Mouse (Mus musculus) forebrain, embryonic 13.5 days (tissue): ENCODE results near the gene Urb2. TPM values are rescaled to one million over a fixed set of nuclear protein-coding genes. Genes with fewer than 3 reads are reported as not detected.
"Not testable (repeated sequence)": the region's sequence is repeated elsewhere in the genome, so short reads cannot be mapped to it uniquely, and the experiment has no call there.

Experiments used
- ATAC-seq: fragments of 200-750 bp; cut with Nextera tagmentation; 2 replicates; pipeline ENCODE4 v1.8.0; 2017
- H3K27ac ChIP-seq: fragments of 300-500 bp; sonication (generic); 2 replicates; pipeline ENCODE4 v1.5.1; 2015; ENCODE audit warnings: inconsistent platforms, mild to moderate bottlenecking, moderate library complexity
- H3K27me3 ChIP-seq: fragments of 300-500 bp; sonication (generic); 2 replicates; pipeline ENCODE4 v1.6.1; 2015; ENCODE audit warnings: mild to moderate bottlenecking, inconsistent platforms
- H3K36me3 ChIP-seq: fragments of 300-500 bp; sonication (generic); 2 replicates; pipeline ENCODE4 v1.6.1; 2015; ENCODE audit warnings: mild to moderate bottlenecking, inconsistent platforms; ENCODE audit not compliant: poor library complexity, severe bottlenecking
- H3K4me1 ChIP-seq: fragments of 300-500 bp; sonication (generic); 2 replicates; pipeline ENCODE4 v1.6.1; 2015; ENCODE audit warnings: inconsistent platforms
- H3K4me2 ChIP-seq: fragments of 300-500 bp; sonication (generic); 2 replicates; pipeline ENCODE4 v1.6.1; 2015; ENCODE audit warnings: inconsistent platforms, mild to moderate bottlenecking, moderate library complexity
- H3K4me3 ChIP-seq: fragments of 300-500 bp; sonication (generic); 2 replicates; pipeline ENCODE4 v1.5.1; 2015; ENCODE audit warnings: mild to moderate bottlenecking, inconsistent platforms
- H3K9ac ChIP-seq: fragments of 300-500 bp; sonication (generic); 2 replicates; pipeline ENCODE4 v1.6.1; 2015; ENCODE audit warnings: mild to moderate bottlenecking, inconsistent platforms
- H3K9me3 ChIP-seq: fragments of 300-500 bp; sonication (generic); replicated peaks from 2 replicates; pipeline ENCODE4 v1.6.1; 2016; ENCODE audit warnings: inconsistent platforms
- WGBS: fragments of 180-500 bp; shearing (Covaris S2); methylation state at CpG from one replicate; pipeline ENCODE4 v1.1.7; 2015; 5-methylcytosine and 5-hydroxymethylcytosine counted together
- polyA plus RNA-seq: library from polyadenylated mRNA; unstranded; fragments of >200 nt; fragmentation: Nextera tagmentation; extraction: Ambion mirVana; gene quantifications from 2 replicates; pipeline ENCODE4 v1.2.1, GENCODE M21; 2015

The Urb2 gene
- polyA plus RNA-seq, 1 experiment from 2014 or later = 3.2 TPM

GRCm38 (mm10) chr8:124020439-124021236 is 670 bp upstream of the Urb2 start:
- H3K4me1 ChIP-seq = peaks cover 40% of the 10 kb centered on the region
- 2% methylated on average over 38 of the region's 87 CpGs for WGBS
- no peaks in the 10 kb centered on the region for H3K9me3 ChIP-seq
- peaks cover 16% of the 10 kb centered on the region for H3K36me3 ChIP-seq
- peak overlapping the region; percentile 81 for H3K9ac ChIP-seq
- peak overlapping the region; percentile 86 for H3K4me3 ChIP-seq
- H3K27me3 ChIP-seq = no peaks in the 10 kb centered on the region
- H3K27ac ChIP-seq = peak overlapping the region; percentile 87
- H3K4me2 ChIP-seq = peak overlapping the region; percentile 75
- ATAC-seq = peak; percentile 83

- ATAC-seq, H3K9ac ChIP-seq, H3K4me2 ChIP-seq, H3K27me3 ChIP-seq, H3K27ac ChIP-seq, H3K9me3 ChIP-seq, H3K4me3 ChIP-seq: not testable (repeated sequence)
- peaks cover 20% of the 10 kb centered on the region for H3K4me1 ChIP-seq
- WGBS = 79% methylated on average over 2 of the region's 2 CpGs
- H3K36me3 ChIP-seq = peaks cover 68% of the 10 kb centered on the region
Observed at GRCm38 (mm10) chr8:124026265-124026664, 5.0 kb downstream of the Urb2 start.

GRCm38 (mm10) chr8:124027831-124028230 is 6.5 kb downstream of the Urb2 start:
- no peak for ATAC-seq
- no peak overlapping the region for H3K4me3 ChIP-seq
- no peak overlapping the region for H3K27ac ChIP-seq
- WGBS = 94% methylated on average over 6 of the region's 6 CpGs
- no peaks in the 10 kb centered on the region for H3K27me3 ChIP-seq
- peaks cover 75% of the 10 kb centered on the region for H3K36me3 ChIP-seq
- no peaks in the 10 kb centered on the region for H3K9me3 ChIP-seq
- no peak overlapping the region for H3K4me2 ChIP-seq
- no peak overlapping the region for H3K9ac ChIP-seq
- H3K4me1 ChIP-seq = peaks cover 10% of the 10 kb centered on the region; the same call in 1 of the 2 replicates

- Histone ChIP-seq H3K27ac (no peak overlapping the region), H3K9me3 (no peaks in the 10 kb centered on the region), H3K4me1 (no peaks in the 10 kb centered on the region), H3K36me3 (peaks cover 82% of the 10 kb centered on the region), H3K4me3 (no peak overlapping the region), H3K4me2 (no peak overlapping the region), H3K9ac (no peak overlapping the region), H3K27me3 (no peaks in the 10 kb centered on the region)
- 66% methylated on average over 5 of the region's 5 CpGs for WGBS
- no peak for ATAC-seq
Observed at GRCm38 (mm10) chr8:124033400-124033799, 12.1 kb downstream of the Urb2 start.

- ATAC-seq = no peak
- peaks cover 86% of the 10 kb centered on the region for H3K36me3 ChIP-seq
Observed at GRCm38 (mm10) chr8:124038121-124038520, 16.8 kb downstream of the Urb2 start.

GRCm38 (mm10) chr8:124039351-124039750 is 18.0 kb downstream of the Urb2 start:
- H3K4me3 ChIP-seq = no peak overlapping the region
- no peaks in the 10 kb centered on the region for H3K9me3 ChIP-seq
- H3K4me1 ChIP-seq = no peaks in the 10 kb centered on the region
- peaks cover 80% of the 10 kb centered on the region for H3K36me3 ChIP-seq
- no peak for ATAC-seq
- H3K9ac ChIP-seq = no peak overlapping the region
- no peak overlapping the region for H3K27ac ChIP-seq
- WGBS = 90% methylated on average over 4 of the region's 4 CpGs
- no peak overlapping the region for H3K4me2 ChIP-seq
- no peaks in the 10 kb centered on the region for H3K27me3 ChIP-seq

More at GRCm38 (mm10) chr8:124038121-124038520, 16.8 kb downstream of the Urb2 start:
- H3K27me3 ChIP-seq = no peaks in the 10 kb centered on the region
- H3K9me3 ChIP-seq = no peaks in the 10 kb centered on the region
- no peaks in the 10 kb centered on the region for H3K4me1 ChIP-seq
- no peak overlapping the region for H3K4me2 ChIP-seq
- no peak overlapping the region for H3K4me3 ChIP-seq
- WGBS = 94% methylated on average over 7 of the region's 7 CpGs
- H3K9ac ChIP-seq = no peak overlapping the region
- H3K27ac ChIP-seq = no peak overlapping the region

GRCm38 (mm10) chr8:124042201-124042600 is 20.9 kb downstream of the Urb2 start:
- Histone ChIP-seq H3K9ac (no peak overlapping the region), H3K4me1 (no peaks in the 10 kb centered on the region), H3K4me3 (no peak overlapping the region), H3K9me3 (no peaks in the 10 kb centered on the region), H3K36me3 (peaks cover 77% of the 10 kb centered on the region), H3K27me3 (no peaks in the 10 kb centered on the region), H3K4me2 (no peak overlapping the region), H3K27ac (no peak overlapping the region)
- ATAC-seq = no peak
- 89% methylated on average over 1 of the region's 1 CpGs for WGBS

- Histone ChIP-seq H3K4me1 (no peaks in the 10 kb centered on the region), H3K4me2 (no peak overlapping the region), H3K9ac (no peak overlapping the region), H3K27ac (no peak overlapping the region), H3K36me3 (peaks cover 72% of the 10 kb centered on the region), H3K27me3 (no peaks in the 10 kb centered on the region), H3K9me3 (no peaks in the 10 kb centered on the region), H3K4me3 (no peak overlapping the region)
- WGBS = 96% methylated on average over 5 of the region's 5 CpGs
- ATAC-seq = no peak
Observed at GRCm38 (mm10) chr8:124044421-124044820, 23.1 kb downstream of the Urb2 start.

- Histone ChIP-seq H3K4me2 (no peak overlapping the region), H3K9ac (no peak overlapping the region), H3K9me3 (no peaks in the 10 kb centered on the region), H3K36me3 (peaks cover 70% of the 10 kb centered on the region), H3K27ac (no peak overlapping the region), H3K4me1 (no peaks in the 10 kb centered on the region), H3K27me3 (no peaks in the 10 kb centered on the region), H3K4me3 (no peak overlapping the region)
- 96% methylated on average over 12 of the region's 12 CpGs for WGBS
- no peak for ATAC-seq
Observed at GRCm38 (mm10) chr8:124044931-124045330, 23.6 kb downstream of the Urb2 start.

GRCm38 (mm10) chr8:124045856-124046255 is 24.5 kb downstream of the Urb2 start:
- Histone ChIP-seq H3K4me1 (no peaks in the 10 kb centered on the region), H3K4me3 (no peak overlapping the region), H3K36me3 (peaks cover 66% of the 10 kb centered on the region), H3K27ac (no peak overlapping the region), H3K9ac (no peak overlapping the region), H3K4me2 (no peak overlapping the region), H3K9me3 (no peaks in the 10 kb centered on the region), H3K27me3 (no peaks in the 10 kb centered on the region)
- no peak for ATAC-seq
- 93% methylated on average over 8 of the region's 8 CpGs for WGBS

GRCm38 (mm10) chr8:124052110-124052509 is 30.8 kb downstream of the Urb2 start:
- H3K9me3 ChIP-seq = no peaks in the 10 kb centered on the region
- H3K9ac ChIP-seq = no peak overlapping the region
- no peak overlapping the region for H3K4me2 ChIP-seq
- peaks cover 25% of the 10 kb centered on the region for H3K36me3 ChIP-seq
- H3K4me3 ChIP-seq = no peak overlapping the region
- H3K27me3 ChIP-seq = no peaks in the 10 kb centered on the region
- no peak overlapping the region for H3K27ac ChIP-seq
- ATAC-seq = peak; percentile 53; the same call in 1 of the 2 replicates
- WGBS = 22% methylated on average over 3 of the region's 3 CpGs
- no peaks in the 10 kb centered on the region for H3K4me1 ChIP-seq

GRCm38 (mm10) chr8:124052568-124052967 is 31.3 kb downstream of the Urb2 start:
- Histone ChIP-seq H3K9ac (no peak overlapping the region), H3K9me3 (no peaks in the 10 kb centered on the region), H3K4me3 (no peak overlapping the region), H3K4me2 (no peak overlapping the region), H3K27ac (no peak overlapping the region), H3K4me1 (no peaks in the 10 kb centered on the region), H3K27me3 (no peaks in the 10 kb centered on the region), H3K36me3 (peaks cover 20% of the 10 kb centered on the region)
- ATAC-seq = no peak
- 61% methylated on average over 4 of the region's 4 CpGs for WGBS
